25 mouse cellular contexts compared by ENCODE assay signal in the genomic region with DNA sequence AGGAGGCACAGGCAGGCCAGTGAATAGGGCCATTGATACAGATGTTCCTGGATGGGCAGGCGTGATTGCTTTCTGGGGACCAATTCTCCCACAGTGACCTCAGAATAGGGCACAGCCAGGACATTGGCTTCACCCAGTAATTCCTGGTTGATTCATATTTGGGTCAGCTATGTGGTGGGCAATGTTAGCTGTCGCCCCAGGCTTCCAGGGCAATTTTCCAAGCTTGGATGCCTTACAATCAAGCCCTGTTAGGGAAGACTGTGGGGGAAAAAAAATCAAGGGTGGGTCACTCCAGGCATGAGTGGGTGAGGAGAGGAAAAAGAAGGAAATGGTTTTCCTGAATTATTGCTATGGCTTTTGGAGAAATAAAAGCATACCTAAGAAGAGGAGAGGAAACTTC.
"Had no signal": no experiment of that assay in that cellular context is flagged by ENCODE, and none has a peak within 500 bp of the region (broad histone marks: within the 10 kb centered on the region; RNA-seq: fewer than 3 reads in every experiment).

No protein-coding gene starts in this region.

- H3K4me3 ChIP-seq: layer of hippocampus, adult 2 months; left cerebral cortex, adult 2 months; liver, embryonic 12.5 days; liver, embryonic 15.5 days; lung, embryonic 15.5 days; megakaryocyte, embryonic 14.5 days; midbrain, embryonic 10.5 days; midbrain, embryonic 13.5 days; myocyte; neural tube, embryonic 13.5 days had no signal

- H3K4me1 ChIP-seq: liver, embryonic 12.5 days; liver, embryonic 15.5 days; lung, embryonic 15.5 days; megakaryocyte, embryonic 14.5 days; midbrain, embryonic 10.5 days; midbrain, embryonic 13.5 days; neural tube, embryonic 13.5 days had no signal

- ATAC-seq: liver, embryonic 12.5 days; midbrain, embryonic 13.5 days; midbrain, embryonic 16.5 days had no signal

- H3K27me3 ChIP-seq: liver, embryonic 12.5 days; liver, embryonic 15.5 days; lung, embryonic 15.5 days; megakaryocyte, embryonic 14.5 days; midbrain, embryonic 13.5 days; neural tube, embryonic 13.5 days had no signal

- H3K36me3 ChIP-seq: liver, embryonic 12.5 days; liver, embryonic 15.5 days; lung, embryonic 15.5 days; midbrain, embryonic 10.5 days; midbrain, embryonic 13.5 days; neural tube, embryonic 13.5 days had no signal

- DNase-seq: kidney, adult 2 months; kidney, postnatal 25 days; layer of hippocampus, adult 9-11 months; layer of hippocampus, postnatal 36 days; liver; lung, adult 18-20 months; lung, postnatal 10 days; lung, postnatal 36 days; right cerebral cortex, adult 18-20 months; right cerebral cortex, postnatal 14 days; right cerebral cortex, postnatal 4 days; thymus, postnatal 25 days had no signal

- H3K9me3 ChIP-seq: liver, embryonic 12.5 days; liver, embryonic 15.5 days; lung, embryonic 15.5 days; megakaryocyte, embryonic 14.5 days; midbrain, embryonic 10.5 days; midbrain, embryonic 13.5 days; neural tube, embryonic 13.5 days had no signal

- H3K4me2 ChIP-seq: liver, embryonic 12.5 days; liver, embryonic 15.5 days; lung, embryonic 15.5 days; midbrain, embryonic 13.5 days; neural tube, embryonic 13.5 days had no signal

- H3K27ac ChIP-seq: kidney, postnatal 0 days; layer of hippocampus, adult 2 months; left cerebral cortex, adult 2 months; liver, embryonic 12.5 days; liver, embryonic 15.5 days; lung, embryonic 15.5 days; midbrain, embryonic 10.5 days; midbrain, embryonic 13.5 days; neural tube, embryonic 13.5 days; stomach, postnatal 0 days had no signal

- H3K9ac ChIP-seq: liver, embryonic 12.5 days; liver, embryonic 15.5 days; lung, embryonic 15.5 days; midbrain, embryonic 13.5 days; neural tube, embryonic 13.5 days had no signal
